Mouse (Mus musculus) urinary bladder, postnatal 36 days (tissue): ENCODE data around the gene Lrr1.
A peak's percentile ranks its signal among the peaks of the same experiment; 100 is the strongest.
"Not testable (repeated sequence)": the region's sequence is repeated elsewhere in the genome, so short reads cannot be mapped to it uniquely, and the experiment has no call there.

Experiments used
- DNase-seq, 2 experiments: peaks; one replicate each; pipeline ENCODE4 v3.0.0; 2022; ENCODE audit warnings: low spot score in 2 of 2, mixed read lengths in 1 of 2

The Lrr1 gene

DNA sequence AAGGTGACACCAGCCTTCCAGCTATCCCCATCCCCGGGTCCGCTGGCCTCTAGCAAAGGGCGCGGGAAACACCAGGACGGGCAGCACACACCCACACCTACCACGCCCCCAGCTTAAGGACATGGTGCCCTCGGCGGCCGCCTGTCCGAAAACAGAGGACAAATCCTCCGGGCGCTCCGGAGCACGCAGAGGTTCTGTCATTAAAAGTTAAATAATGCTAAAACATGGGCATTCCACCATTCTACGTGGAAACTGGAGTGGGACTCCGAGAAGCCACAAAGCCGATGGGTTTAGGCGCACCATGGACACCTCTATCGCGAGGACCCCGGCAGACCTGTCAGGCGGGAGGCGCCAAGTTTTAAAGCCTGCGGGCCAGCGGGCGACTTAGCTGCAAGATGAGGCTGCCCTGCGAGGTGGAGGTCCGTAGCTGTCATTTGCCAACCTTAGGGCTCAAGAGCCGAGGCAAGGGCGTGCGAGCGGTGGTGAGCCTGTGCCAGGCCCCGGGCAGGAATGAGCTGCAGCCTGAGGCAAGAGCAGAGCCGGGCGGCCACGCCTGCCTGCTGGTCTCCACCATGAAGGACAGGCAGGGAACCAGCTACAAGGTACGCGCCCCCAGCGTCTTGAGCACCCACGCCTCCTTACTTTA lies at the start of gene Lrr1:
Lrr1 (plus strand) TSS at position 354 of the 646 bp plus-strand sequence.
- peak; percentile 84 to 86 for DNase-seq

DNA sequence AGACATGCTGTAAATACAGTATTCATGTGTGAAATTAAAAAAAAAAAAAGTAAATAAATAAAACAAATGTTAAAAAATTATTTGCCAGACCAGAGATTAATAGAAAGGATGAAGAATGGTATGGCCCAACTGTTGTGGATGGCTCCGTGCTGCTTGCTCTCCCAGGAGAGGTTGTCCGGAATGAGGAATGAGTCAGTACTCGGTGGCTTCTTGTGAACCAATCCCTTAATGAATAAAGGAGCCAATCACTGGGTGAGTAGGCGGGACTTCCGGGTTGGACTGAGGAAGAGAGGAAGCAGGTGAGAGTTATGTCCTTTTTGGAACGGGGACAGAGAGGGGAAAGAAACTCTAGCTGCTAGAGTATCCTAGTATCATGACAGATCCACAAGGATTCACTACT lies 48.7 kb upstream of the Lrr1 start:
- no peak for DNase-seq

DNA sequence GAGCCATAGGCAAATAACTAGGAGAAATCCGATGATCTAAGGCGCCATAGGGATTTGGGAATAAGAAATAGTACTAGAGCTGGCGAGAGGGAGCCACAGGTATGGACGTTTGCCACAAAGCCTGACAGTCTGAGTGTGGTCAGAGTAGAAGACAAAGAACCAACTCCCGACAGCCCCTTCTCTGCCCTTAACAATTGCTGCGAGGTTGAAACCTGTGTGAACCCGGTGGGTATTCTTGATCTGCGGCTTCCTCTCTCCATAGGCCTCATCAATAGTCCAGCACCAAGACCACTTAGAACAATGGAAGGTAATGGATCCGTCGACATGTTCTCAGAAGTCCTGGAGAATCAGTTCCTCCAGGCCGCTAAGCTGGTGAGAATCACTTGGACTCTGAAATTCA lies 45.8 kb upstream of the Lrr1 start:
- DNase-seq, result no peak

DNA sequence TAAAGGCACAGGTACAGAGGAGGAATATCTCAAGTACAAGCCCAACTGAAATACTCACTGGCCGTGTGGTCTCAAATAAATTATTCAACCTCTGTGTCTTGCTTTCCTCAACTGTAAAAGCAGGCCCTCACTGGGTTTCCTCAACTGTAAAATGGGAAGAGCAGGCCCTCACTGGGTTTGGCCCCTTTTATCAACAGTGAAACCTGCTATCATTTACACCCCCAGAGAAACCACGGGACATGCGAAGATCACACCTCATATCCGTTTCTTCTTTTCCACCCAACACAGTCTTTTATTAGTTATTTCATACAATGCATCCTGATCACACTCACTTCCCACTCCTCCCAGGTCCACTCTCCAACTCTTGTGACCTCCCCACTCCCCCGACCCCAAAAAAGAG lies 43.5 kb upstream of the Lrr1 start:
- no peak for DNase-seq

DNA sequence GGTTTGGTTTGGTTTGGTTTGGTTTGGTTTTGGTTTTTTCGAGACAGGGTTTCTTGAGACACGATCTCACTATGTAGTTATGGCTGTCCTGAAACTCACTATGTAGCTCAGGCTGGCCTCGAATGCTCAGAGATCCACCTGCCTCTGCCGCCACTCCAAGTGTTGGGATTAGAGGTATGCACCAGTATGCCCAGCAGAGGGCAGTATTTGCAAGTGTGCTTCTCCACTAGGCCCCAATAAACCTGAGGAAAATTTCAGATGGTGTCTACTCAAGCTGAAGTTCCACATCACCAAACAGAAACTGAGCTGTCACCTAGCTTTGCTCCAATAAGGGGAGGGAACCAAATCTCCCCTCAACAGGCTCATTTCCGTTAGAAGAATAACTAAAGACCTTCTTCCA lies 41.4 kb upstream of the Lrr1 start:
- DNase-seq, result no peak

DNA sequence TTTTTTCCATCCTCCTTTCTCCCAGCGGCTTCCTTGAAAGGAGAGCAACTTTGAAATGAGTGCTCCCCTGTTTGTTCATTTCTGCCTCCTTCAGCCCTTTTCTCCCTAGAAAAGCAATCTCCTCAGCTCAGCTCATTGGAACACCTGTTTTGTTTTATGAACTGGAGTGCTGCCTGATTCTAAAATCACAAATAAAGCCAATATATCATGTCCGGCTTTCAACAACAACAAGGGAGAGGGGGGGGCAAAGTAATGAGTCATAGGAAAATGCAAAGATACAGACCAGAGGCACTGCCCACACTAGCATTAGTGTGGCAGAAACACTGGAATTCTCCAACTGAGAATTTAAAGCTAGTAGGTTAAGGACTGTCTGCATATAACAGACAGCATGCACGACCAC lies 41.0 kb upstream of the Lrr1 start:
- DNase-seq, result no peak

DNA sequence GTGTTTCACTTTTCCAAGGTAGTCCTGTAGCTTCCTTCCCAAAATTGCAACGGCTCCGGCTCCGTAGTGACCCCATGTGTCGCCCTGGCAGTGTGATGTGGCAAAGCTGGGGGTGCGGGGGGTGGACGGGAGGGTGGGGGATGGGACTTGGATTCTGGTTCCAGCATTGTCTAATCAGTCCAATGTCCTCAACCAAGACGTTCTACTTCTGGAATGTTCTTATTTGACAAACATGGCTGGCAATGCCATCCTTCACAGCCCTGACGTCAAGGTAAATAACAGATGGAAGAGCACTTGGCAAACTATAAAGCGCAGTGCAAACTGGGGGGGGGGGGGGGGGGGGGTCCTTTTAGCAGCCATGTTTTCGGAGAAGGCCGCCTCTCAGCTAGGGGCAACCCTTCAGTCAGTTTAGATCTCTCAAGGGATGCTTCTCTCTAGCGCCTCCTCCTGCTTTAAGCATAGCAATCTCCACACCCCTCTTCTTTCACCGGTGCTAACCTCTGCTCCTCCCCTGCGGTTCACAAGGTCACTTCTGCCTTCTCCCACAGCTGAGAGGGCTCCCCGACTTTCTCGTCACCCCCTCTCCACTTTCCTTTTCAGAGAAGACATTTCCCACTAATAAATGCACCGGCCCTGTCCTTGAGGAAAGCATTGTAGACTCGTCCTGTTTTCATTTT lies 38.8 kb upstream of the Lrr1 start:
- no peak for DNase-seq

DNA sequence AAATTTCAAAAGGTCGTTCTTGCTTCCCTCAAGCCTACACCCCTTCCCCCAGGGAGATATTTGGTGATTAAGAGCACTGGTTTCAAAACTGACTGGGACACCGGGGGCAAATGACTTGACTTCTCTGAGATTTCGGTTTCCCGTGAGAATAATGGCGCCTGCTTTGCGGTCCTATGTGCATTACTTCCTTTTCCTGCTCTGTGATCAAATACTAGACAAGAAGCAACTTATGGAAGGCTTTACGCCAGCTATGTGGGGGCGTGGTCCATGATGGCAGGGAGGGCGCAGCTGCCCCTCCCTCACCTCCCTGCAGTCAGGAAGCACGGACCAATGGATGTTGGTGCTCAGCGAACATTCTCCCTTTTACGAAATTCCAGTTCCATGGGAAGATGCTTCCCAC lies 38.1 kb upstream of the Lrr1 start:
- DNase-seq, result no peak

DNA sequence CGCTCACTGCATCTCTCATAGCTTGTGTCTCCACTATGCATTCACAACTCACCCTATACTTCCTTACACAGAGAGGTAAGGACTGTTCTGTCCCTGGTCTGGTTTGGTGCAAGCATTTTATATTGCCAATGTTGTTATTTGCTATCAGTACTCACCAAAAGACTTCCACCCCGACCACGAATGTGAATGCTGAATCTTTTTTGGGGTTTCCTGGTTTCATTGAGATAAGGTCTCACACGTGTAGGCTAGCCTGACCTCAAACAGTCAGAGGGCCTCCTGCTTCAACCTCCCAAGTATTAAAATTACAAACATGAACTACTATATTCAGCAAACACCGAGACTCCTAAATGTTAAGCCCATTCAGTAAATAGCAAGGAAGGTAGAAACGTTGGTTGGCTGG lies 37.3 kb upstream of the Lrr1 start:
- DNase-seq, result no peak

DNA sequence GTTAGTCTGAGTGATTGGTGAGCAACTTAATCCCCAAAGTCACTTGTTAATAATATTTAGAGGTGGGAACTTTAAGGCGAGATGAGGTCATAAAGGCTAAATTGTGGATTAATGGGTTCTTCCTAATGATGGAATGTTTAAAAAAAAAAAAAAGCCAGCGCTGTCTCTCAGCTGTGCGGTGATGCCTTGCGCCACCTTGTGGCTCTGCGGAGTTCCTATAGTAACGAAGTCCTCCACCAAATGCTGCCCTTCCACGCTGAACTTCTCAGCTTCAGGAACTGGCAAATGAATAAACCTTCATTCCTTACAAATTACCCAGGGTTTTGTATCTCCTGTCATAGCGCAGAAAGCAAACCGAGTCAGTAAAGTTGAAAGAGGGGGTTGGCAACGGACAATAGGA lies 36.6 kb upstream of the Lrr1 start:
- DNase-seq, result peak in 1 of 2 experiments; percentile 18

DNA sequence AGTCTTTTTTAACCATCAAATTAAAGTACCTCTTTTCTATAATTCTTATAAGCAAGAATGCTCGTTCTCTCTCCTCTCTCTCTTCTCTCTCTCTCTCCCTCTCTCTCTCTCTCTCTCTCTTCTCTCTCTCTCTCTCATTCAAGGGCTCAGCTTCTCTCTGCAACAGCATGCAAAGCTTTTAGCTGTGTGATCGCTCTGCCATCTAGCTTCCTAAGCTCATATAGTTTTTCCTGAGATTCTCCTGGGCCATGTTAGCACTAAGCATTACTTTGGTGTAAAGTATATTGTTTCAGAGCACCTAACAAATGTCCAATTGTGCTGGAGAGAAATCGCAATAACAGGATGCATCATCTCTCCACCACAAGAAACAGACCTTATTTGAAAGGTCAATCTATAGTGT lies 29.4 kb upstream of the Lrr1 start:
- DNase-seq, result no peak

DNA sequence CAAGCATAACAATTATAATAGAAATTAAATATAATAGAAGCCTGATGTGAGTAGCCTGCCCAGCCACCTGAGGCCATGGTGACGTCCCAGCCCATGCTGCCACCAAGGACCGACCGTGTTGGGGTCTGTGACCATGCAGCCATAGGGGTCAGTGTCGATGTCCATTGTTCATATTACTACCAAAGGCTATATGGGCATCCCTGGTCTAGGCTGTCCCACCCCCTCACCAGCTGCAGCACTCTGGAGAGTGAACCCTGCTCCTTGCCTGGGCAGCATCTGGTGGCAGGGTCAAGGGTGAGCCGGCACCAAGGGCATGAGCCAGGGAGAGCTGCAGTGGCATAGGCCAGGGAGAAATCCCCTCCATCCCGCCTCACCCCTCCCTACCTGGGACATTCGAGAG lies 28.8 kb upstream of the Lrr1 start:
- DNase-seq, result no peak

DNA sequence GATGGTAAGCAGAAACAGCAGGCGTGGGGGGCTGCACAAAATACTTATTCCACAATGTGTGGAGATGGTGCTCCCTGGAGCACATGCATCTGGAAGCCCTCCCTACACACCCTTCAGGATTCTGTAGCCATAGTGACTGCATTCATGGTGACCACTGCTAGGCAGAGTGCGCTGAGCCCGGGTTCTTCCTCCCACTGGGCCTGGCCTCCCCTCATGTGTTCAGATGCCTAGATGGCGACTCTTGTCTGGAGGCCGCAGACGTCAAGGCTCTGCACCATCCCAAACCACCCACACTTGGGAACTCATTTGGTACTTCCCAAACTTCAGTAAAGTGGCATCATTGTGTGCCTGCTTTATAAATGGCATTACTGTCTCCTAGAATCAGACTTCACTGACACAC lies 25.2 kb upstream of the Lrr1 start:
- DNase-seq, result no peak

DNA sequence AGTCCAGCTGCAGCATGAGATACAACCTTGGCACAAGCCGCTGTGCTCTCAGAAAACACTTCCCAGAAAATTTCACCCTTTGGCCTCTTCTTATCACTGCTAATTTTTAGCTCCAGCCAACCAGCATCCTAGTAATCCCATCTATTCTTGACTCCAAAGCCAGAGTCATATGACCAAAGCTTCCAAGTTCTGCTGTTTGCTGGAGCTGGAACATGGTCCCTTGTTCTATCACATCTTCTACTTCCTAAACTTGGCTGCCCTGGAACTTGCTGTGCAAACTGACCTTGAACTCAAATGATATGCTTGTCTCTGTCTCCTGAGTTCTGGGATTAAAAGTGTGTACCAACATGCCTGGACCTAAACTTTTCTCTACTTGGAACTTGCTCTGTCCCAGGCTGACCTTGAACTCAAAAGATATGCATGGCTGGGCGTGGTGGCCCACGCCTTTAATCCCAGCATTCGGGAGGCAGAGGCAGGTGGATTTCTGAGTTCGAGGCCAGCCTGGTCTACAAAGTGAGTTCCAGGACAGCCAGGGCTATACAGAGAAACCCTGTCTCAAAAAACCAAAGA lies 21.4 kb upstream of the Lrr1 start:
- no peak for DNase-seq

DNA sequence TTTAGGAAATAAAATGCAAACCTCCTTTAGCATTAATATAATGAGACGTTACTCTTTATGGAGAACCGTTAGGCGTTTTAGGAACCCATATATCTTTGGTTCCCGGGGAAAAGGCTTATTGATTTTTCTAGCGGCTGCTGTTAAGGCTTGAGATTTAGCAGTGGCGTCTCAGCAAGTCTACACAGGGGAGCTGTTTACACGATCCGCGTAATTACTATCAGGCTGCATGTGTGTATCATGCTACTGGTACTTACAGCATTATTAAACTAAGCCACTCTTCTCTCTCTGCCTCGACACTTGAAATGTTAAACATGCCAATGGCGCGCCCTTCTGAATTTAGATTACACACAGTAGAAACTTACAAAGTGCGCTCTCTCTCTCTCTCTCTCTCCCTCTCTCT lies 18.6 kb upstream of the Lrr1 start:
- DNase-seq, result no peak

DNA sequence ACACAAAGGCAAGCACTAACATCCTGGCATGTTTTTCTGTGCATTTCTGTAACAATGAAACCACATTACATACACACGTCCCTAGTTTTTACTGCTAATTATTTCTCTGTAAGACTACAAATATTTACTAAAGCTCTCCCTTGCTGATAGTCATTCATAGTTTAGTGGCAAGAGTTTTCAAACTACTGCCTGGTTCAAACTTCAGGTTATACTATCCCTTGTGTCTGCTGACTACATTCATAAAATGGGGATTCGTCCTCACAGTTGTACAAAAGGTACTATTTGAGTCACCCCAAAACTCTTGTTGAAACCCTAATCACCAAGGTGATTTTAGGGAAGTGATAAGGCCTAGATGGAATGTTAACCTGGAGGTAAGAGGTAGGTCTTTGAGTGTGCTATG lies 12.7 kb upstream of the Lrr1 start:
- DNase-seq, result no peak

DNA sequence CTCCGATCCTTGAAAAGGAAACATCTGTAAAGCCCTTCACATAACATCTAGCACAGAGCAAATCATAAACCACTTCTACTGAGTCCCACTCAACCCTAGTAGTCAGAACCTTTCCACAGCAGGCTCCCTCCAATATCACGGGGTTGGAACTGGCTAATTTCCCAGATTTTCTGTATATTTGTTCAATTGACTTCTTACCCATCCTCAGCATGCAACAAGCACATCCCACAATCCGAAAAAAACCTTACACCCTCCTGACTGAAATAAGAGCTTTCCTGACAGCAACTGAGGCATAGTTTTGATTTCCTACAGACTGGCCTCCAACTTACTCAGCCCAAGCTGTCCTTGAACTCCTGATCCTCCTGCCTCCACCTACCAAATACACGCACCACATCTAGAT lies 12.2 kb upstream of the Lrr1 start:
- no peak for DNase-seq

DNA sequence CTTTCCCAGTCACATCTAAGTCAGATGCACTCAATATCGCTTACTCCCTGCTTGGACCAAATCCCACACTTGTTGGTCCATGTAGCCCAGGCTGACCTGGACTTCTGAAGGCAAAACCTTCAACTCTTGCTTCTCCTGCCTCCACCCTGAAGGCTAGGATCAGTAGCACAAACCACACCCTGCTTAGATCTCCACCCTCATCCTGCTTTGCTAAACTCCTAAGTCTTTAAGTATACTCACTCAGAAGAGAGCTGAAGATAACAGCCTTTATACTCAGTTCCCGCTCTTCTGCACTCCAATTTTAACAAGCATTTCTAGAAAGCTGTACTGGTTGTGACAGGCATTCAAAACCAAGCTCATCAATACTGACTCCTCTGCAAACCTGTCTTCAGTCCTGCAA lies 11.5 kb upstream of the Lrr1 start:
- DNase-seq, result no peak

DNA sequence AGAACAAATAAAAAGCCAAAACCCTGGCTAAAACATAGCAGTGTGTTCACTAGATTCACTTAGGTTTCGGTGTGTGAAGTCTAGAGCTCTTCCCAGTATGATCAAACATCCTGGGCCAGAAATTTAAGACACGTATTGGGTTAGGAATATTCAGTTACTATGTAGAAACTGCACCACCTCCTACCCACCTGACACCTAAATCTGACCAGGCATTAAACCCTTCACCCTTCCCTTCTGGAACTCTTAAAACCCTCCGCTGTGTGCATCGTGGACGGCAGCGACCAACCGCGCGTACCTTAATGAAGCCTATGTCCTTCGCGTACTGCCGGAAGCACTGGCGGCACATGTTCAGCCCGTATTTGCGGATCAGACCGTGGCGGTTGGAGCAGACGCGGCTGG lies 10.2 kb upstream of the Lrr1 start:
- DNase-seq, result no peak

DNA sequence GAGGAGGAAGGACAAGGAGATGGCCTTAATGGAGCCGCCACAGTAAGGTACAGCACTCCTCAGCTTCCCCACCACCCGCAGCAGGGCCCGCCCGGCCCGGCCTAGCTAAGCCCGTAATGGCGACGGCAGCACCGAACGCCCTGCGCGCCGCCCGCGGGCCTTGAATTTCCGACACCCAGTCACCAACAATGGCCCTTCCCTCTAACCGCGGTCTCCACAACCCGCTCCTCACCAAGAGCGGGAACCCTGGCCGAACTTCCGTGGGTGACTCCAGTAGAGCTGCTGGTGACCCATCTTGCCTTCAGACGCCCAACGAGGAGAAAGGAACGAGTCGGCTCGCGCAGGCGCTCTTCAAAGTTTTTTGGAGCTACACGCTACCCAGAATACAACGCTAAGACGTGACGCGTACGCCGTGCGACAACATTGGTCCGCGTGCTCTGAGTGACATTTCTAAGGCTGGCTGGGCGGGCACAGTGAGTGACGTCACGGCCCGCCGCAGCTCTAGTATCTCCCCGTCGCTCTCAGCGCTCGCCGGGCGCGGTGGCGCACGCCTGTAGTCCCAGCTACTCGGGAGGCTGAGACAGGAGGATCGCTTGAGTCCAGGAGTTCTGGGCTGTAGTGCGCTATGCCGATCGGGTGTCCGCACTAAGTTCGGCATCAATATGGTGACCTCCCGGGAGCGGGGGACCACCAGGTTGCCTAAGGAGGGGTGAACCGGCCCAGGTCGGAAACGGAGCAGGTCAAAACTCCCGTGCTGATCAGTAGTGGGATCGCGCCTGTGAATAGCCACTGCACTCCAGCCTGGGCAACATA lies 9.6 kb upstream of the Lrr1 start, which contains the start of gene Rps29:
Rps29 (minus strand) TSS at position 422 of the 813 bp plus-strand sequence.
- peak; percentile 93 to 97 for DNase-seq

DNA sequence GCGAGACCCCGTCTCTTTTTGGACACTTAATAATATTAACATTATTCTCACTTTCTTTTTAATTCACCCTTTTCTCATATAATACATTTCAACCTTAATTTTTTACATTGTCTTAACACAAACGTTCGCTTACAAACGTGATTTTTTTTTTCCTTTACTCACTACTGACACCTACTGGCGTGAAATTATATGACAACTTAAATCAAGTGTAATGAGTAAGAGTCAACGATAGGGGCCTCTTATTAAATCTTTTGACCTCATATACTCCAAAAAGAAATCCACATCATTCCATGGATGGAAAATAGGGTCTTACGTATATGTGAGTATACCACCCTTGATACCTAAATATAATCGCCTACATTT lies 9.1 kb upstream of the Lrr1 start:
- DNase-seq, result no peak

DNA sequence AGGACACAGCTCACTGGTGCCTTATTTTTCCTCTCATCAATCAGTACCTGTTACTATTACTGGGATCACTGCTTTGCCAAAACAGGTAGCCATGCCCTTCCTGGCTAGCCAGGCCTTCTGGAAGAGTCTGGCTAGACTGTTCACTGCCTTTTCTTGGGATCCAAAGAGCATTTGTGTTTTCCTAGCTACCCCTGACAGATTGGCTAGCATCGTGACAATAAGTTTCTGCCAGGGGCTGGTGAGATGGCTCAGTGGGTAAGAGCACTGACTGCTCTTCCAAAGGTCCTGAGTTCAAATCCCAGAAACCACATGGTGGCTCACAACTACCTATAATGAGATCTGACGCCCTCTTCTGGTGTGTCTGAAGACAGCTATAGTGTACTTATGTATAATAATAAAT lies 7.9 kb upstream of the Lrr1 start:
- not testable (repeated sequence) for DNase-seq

DNA sequence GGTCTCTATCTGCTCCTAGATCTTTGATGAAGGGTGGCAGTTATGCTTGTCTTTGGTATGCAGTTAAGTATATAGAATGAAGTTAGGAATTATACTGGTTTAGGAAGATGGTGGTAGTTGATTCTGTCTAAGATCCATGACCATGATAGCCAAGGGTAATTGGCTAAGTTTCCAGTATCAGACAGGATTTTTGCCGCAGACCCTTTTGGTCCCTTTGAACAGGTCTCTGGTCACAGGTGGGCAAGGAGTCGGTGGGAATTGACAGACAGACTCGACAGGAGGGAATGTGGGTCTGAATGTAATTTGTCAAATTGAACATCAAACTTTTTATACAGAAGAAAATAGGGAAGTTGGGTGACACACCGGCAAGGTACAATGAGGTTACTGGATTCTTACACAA lies 5.0 kb upstream of the Lrr1 start:
- not testable (repeated sequence) for DNase-seq
